Mouse (Mus musculus): ENCODE measurements around the gene Btk.

- TF ChIP-seq CTCF (IDR thresholded peaks at IDR 0.05; ENCODE audit: control insufficient read depth, insufficient read depth, insufficient replicate concordance, low read depth, low read length), result no peak
- no peak for TF ChIP-seq POLR2A (IDR thresholded peaks at IDR 0.05; ENCODE audit: control insufficient read depth, low read depth, low read length)
Measured at GRCm38 (mm10) chrX:134553326-134553725, 30.0 kb downstream of the Btk start.

Data from testis, adult 2 months (tissue).